Mouse (Mus musculus): ENCODE measurements around the gene 4930426L09Rik.

- no peak for TF ChIP-seq GATA1 (IDR thresholded peaks at IDR 0.05; ENCODE audit: borderline replicate concordance, low read length)
- no peak for TF ChIP-seq FLI1 (IDR thresholded peaks at IDR 0.05; ENCODE audit: low read length)
These were observed 18.2 kb downstream of the 4930426L09Rik start for GRCm38 (mm10) chr2:19016348-19016747.
